Mouse (Mus musculus) spleen, postnatal 10 days (tissue): ENCODE measurements around the gene Cdk18.
A peak's percentile ranks its signal among the peaks of the same experiment; 100 is the strongest.

ENCODE experiments used
- DNase-seq, 2 experiments: peaks; one replicate each; pipeline ENCODE4 v3.0.0; 2021 to 2022; ENCODE audit warnings: low spot score in 2 of 2

The Cdk18 gene

GRCm38 (mm10) chr1:132112426-132112825 lies 27.1 kb downstream of the Cdk18 start:
- no peak for DNase-seq

GRCm38 (mm10) chr1:132111411-132111810 lies 28.1 kb downstream of the Cdk18 start:
- no peak for DNase-seq

GRCm38 (mm10) chr1:132109368-132109767 lies 30.1 kb downstream of the Cdk18 start:
- no peak for DNase-seq

- no peak for DNase-seq
These were observed 35.1 kb downstream of the Cdk18 start for GRCm38 (mm10) chr1:132104353-132104752.

GRCm38 (mm10) chr1:132101953-132102697 lies 37.4 kb downstream of the Cdk18 start:
- DNase-seq = no peak

- DNase-seq = no peak
These were observed 39.7 kb downstream of the Cdk18 start for GRCm38 (mm10) chr1:132099775-132100174.

GRCm38 (mm10) chr1:132099016-132099415 lies 40.5 kb downstream of the Cdk18 start:
- no peak for DNase-seq

GRCm38 (mm10) chr1:132098076-132098475 lies 41.4 kb downstream of the Cdk18 start:
- no peak for DNase-seq

GRCm38 (mm10) chr1:132095356-132096004 lies 44.0 kb downstream of the Cdk18 start:
- peak in 1 of 2 experiments; percentile 45 for DNase-seq

- DNase-seq = no peak
These were observed 46.2 kb downstream of the Cdk18 start for GRCm38 (mm10) chr1:132093269-132093668.

GRCm38 (mm10) chr1:132090266-132090665 lies 49.2 kb downstream of the Cdk18 start:
- DNase-seq = no peak

- no peak for DNase-seq
These were observed 49.7 kb downstream of the Cdk18 start for GRCm38 (mm10) chr1:132089767-132090166.

- DNase-seq = no peak
These were observed 51.3 kb downstream of the Cdk18 start for GRCm38 (mm10) chr1:132088181-132088671.

- DNase-seq = no peak
These were observed 54.1 kb downstream of the Cdk18 start for GRCm38 (mm10) chr1:132085181-132086049.

- DNase-seq = no peak
These were observed 61.1 kb downstream of the Cdk18 start for GRCm38 (mm10) chr1:132078413-132078812.

- DNase-seq = no peak
These were observed 63.9 kb downstream of the Cdk18 start for GRCm38 (mm10) chr1:132075576-132075975.

- DNase-seq = no peak
These were observed 68.8 kb downstream of the Cdk18 start for GRCm38 (mm10) chr1:132070659-132071058.

GRCm38 (mm10) chr1:132069436-132069835 lies 70.0 kb downstream of the Cdk18 start:
- DNase-seq = no peak

GRCm38 (mm10) chr1:132067261-132068255 lies 71.9 kb downstream of the Cdk18 start, which contains the start of gene Mfsd4a:
Gene Mfsd4a, minus strand, starts transcription at chr1:132068062.
- peak; percentile 22 to 46 for DNase-seq

- DNase-seq = no peak
These were observed 73.9 kb downstream of the Cdk18 start for GRCm38 (mm10) chr1:132065475-132066172.
